Mouse (Mus musculus) embryonic fibroblast, embryonic 13.5 days (primary cell): Measurements from ENCODE around the gene Pmepa1.

ENCODE experiments used
- CTCF ChIP-seq: IDR thresholded peaks from 2 replicates; pipeline ENCODE4 v1.5.1; 2011; ENCODE audit warnings: mild to moderate bottlenecking, control low read depth, low read length, moderate library complexity, borderline replicate concordance; ENCODE audit not compliant: insufficient read depth
- POLR2A ChIP-seq: IDR thresholded peaks from 2 replicates; pipeline ENCODE4 v1.6.1; 2011; ENCODE audit warnings: low read depth, mild to moderate bottlenecking, control low read depth, low read length, moderate library complexity

DNA sequence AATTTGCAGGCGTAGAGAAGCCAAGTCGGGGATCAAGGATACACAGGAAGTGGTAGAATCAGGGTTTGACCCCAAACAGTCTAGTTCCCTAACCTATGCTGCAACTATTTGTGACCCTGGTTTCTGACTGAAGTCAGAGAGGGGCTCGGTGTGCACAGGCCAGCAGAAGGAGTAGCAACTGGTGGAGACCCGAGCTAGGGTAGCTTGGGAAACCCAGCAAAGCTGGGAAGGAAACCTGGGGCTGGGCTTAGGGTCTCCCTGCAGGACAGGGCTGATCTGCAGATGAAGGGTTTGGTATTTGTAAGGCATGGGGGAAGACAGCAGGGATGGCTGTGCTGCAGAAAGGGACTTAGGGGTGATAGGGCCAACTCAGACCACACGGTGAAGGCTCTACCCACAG lies 98.9 kb downstream of the Pmepa1 start:
- TF ChIP-seq CTCF, result no peak
- no peak for TF ChIP-seq POLR2A
